Mouse (Mus musculus) A20 (cell line): Measurements from ENCODE around the gene Cfd.
A peak's percentile ranks its signal among the peaks of the same experiment; 100 is the strongest.

Source experiments
- DNase-seq: peaks from one replicate; pipeline ENCODE4 v3.0.0-alpha.2; 2011; ENCODE audit warnings: low read depth, low spot score

Cfd gene

DNA sequence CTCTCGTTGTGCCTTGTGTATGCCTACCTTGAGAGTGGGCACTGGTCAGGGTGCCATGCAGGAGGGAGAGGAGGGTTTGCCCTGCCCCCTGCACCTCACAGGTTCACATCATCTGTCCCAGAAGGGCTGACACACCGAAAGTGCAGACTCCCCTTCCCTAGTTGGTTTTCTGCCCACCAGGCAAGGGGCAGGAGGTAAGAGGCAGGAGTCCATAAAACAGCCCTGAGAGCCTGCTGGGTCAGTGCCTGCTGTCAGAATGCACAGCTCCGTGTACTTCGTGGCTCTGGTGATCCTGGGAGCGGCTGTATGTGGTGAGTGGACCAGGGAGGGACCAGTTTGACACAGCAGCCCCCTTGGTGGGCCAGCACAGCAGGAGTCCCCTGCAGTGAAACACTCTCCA lies at the start of gene Cfd:
Cfd (plus strand) TSS at position 184 of the 400 bp plus-strand sequence.
- DNase-seq: no peak

- no peak for DNase-seq
Measured at GRCm38 (mm10) chr10:79842322-79842721, 48.3 kb upstream of the Cfd start.

DNA sequence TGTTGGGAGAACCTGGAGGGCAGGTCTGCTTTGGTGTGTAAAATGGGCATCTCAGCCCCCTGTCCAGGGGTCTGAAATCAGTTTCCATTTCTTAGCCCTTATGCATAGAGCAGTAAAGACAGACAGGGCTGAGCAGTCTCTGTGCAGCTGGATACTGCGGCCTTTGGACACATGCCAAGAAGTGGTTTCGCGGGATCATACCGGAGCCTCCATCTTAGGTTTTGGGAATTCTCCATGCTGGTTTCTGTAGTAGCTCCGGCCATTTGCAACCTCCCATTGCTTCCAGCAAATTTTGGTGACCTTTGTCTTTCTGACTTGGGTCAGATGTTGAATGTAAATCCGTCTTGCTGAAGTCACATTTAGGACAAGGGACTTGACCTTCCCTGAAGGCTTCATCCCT lies 47.2 kb upstream of the Cfd start:
- DNase-seq: no peak

DNA sequence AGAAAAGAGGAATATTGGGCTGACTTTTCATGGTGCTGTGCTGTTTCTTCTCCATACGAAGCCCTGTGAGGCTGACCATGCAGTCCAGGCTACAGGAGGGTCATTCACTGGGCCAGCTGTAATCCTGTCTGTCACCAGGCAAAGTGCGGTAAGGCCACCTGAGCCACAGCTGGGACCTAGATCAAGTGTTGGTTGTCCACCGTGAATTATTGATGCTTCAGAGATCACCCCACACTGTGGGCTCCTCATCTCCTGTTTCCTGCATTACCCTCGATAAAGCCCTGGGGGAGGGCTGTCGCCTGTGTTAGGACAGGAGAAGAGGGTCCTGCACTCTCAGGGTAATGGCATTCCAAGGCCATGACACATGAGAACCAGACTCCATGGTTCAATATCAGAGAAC lies 44.1 kb upstream of the Cfd start:
- DNase-seq: no peak

DNA sequence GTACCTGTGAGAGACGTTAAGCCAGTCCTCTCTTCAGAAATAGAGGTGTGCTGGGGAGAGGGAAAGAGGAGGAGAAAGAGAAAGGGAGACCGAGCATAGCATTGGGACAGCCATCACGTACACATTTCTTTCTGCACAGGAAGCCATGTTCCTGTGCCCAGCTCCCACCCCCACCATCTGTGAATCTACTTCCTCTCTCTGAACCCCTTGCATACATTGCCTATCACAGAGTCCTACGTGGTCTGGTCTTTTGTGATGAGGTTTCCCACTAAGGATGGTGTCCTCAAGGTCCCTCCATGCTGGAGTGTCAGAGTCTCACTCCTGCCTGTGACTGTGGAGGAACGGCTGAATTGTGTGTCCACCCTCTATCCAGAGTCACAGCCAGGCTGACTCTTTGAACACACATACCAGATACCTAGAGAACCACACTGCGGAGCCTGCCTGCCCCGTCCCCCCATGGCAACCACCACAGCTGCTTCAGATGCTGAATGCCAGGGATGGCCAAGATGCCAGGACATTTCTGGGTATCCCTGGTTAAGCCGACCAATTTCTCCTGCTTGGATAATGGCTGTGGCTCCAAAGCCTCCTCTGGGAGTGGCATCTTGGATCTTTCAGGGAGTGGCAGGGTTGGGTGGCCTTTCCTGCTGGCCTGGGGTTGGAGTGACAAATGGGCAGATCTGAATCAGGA lies 40.6 kb upstream of the Cfd start:
- peak; percentile 48 for DNase-seq

GRCm38 (mm10) chr10:79851653-79852052 lies 39.0 kb upstream of the Cfd start:
- peak; percentile 49 for DNase-seq

DNA sequence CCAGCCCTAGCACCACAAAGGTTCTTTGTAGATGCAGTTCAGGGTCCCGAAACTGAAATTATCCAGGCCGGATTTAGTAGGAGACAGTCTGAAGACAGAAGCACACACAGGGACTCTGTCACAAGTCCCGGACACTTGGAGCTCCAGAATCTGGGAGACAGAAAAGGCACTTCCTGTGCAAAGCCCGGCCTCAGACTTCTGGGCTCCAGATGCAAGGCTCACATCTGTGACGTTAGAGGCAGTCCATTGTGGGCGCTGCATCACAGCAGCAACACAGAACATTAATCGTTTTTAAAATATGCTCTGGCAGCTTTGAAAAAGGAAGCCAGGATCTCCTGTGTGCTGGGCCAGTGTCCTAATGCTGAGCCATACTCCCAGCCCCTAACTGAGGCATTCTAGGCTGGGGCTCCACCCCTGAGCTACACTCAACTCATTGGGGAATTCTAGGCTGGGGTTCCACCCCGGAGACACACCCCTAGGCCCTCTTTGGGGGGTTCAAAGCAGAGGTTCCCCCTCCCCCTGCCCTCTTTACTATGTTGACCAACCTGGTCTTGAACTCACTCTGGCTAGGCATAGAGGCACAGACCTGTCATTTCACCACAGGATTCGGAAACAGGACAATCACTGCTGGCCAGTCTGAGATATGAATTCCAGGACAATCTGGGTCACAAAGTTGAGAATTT lies 38.4 kb upstream of the Cfd start:
- DNase-seq: peak; percentile 66

DNA sequence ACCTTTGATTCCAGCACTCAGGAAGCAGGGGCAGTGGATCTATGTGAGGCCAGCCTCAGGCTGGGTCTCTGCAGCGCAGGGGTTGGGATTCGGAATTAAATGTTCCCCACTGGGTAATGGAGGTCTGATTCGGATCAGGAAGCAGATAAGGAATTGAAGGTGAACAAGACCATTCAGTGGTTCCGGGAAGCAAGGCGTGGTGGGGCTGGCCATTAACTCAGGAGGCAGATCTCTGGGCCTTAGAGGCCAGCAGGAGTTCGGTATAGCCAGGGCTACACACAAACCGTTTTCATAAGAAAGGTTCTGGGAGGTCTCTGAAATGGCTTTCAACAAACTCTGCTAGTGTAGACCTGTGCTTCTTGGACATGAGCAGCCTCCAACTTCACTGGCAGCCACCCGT lies 37.8 kb upstream of the Cfd start:
- DNase-seq: no peak

DNA sequence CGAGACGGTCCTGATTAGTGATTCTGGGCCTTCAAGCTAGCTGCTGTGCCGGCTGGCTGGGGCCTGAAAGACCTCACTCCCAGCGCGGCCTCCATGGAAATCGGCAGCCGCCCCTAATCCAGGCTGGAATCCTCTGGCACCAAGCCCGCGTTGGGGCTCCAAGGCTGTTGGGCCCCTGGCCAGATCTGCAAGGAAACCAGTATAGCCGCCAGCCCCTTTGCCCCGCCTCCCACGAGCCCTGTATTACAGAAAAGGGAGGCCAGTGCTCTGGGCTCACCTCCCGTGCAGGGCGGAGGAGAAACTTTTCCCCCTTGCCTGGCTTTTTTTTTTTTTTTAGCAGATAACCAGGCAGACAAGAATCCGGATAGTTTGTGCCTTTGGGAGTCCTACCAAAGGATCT lies 37.3 kb upstream of the Cfd start:
- peak; percentile 85 for DNase-seq

GRCm38 (mm10) chr10:79853860-79854795 lies 36.5 kb upstream of the Cfd start, which contains the start of gene Ptbp1:
Gene Ptbp1, plus strand, starts transcription at chr10:79854427.
- DNase-seq: peak; percentile 100

GRCm38 (mm10) chr10:79854801-79855541 lies 35.7 kb upstream of the Cfd start:
- peak; percentile 85 for DNase-seq

GRCm38 (mm10) chr10:79855558-79856184 lies 35.0 kb upstream of the Cfd start:
- DNase-seq: peak; percentile 36

- no peak for DNase-seq
Measured at GRCm38 (mm10) chr10:79856280-79856679, 34.4 kb upstream of the Cfd start.

DNA sequence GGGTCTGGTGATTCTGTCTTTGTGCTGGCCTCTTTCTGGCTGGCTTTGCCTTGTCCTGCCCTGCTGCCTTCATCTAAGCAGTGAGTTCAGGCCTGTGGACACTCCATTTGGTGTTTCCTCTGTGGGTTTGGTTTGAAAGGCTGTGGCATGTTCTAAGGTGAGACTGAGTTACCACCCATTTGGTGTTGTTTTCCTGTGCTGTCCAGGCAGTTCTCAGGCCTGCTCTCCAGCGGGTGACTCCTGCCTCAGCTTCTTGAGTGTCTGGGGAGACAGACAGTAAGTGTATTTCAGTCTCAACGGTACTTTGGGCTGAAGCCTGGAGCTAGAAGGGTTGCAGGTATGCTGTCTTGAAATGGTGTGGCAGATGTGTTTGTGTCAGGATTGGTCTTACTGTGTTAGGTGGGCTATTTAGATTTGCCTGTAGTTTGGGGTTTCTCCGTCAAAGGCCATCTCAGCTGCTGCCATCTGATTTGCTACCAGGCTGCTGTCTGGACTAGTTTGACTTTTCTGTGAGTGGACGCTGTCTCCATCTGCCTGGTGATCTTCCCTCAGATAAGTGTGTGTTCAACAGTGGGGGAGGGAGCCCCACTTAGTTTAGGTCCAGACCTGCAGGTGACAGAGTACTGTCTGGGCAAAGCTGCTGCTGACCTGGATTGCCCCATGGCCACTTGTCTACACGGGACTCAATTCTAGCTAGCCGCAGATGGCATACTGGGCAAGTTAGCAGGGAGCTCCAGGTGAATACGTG lies 33.8 kb upstream of the Cfd start:
- no peak for DNase-seq

- peak; percentile 44 for DNase-seq
Measured at GRCm38 (mm10) chr10:79857452-79857811, 33.2 kb upstream of the Cfd start.

DNA sequence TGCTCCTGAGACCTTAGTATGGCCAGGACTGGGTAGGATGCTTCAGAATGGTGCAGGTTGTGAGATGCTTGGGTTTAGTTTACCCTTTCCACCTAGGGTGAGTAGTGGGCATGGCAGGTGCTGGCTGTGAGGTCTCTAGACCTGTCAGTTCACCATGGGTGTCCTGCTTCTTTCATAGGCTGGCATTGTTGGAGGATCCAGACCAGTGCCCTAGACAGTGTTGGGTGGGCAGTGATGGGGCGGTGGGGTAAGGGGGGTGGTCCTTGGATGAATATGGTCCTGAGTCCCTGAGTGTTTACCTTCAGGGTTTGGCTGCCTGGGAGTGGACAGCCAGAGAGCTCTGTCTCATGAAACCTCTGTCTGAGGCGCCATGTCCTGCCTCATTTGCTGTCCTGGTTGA lies 32.8 kb upstream of the Cfd start:
- DNase-seq: no peak

GRCm38 (mm10) chr10:79858416-79859074 lies 32.1 kb upstream of the Cfd start:
- DNase-seq: no peak

GRCm38 (mm10) chr10:79859116-79859515 lies 31.5 kb upstream of the Cfd start:
- DNase-seq: no peak

- no peak for DNase-seq
Measured at GRCm38 (mm10) chr10:79860079-79860911, 30.4 kb upstream of the Cfd start.
